8 mouse cellular contexts compared by ENCODE assay signal in genomic region chr17:47501946-47502706, GRCm38 (mm10). TPM values are rescaled to one million over a fixed set of nuclear protein-coding genes. Genes with fewer than 3 reads are reported as not detected.
DNase-seq lines count a peak whose midpoint lies in the region; ATAC-seq and TF ChIP-seq lines count a peak whose summit lies in the region.

TSS of gene Taf8 (minus strand) at chr17:47502292.

- no peaks in the 10 kb centered on the region for H3K27me3 ChIP-seq in megakaryocyte, embryonic 14.5 days (replicated peaks)

- H3K36me3 ChIP-seq in megakaryocyte, embryonic 14.5 days (replicated peaks; ENCODE audit: low read length): peaks cover 47% of the 10 kb centered on the region

- H3K4me3 ChIP-seq in cortical plate, adult 2 months (ENCODE audit: insufficient read depth, low read length): peak within 1 kb of the TSS; percentile 56
- H3K4me3 ChIP-seq in megakaryocyte, embryonic 14.5 days (replicated peaks): peak within 1 kb of the TSS; percentile 93

- H3K27ac ChIP-seq in cortical plate, adult 2 months (ENCODE audit: insufficient read depth, low read length): peak within 1 kb of the TSS; percentile 93

- peak; percentile 79 for ATAC-seq in activated CD4-positive, CD25-positive, alpha-beta regulatory T cell, adult 4 months

- peak; percentile 77 for TF ChIP-seq POLR2A in cortical plate, adult 2 months (IDR thresholded peaks at IDR 0.05; ENCODE audit: extremely low read depth, insufficient read depth, low read length)

- DNase-seq in gastrocnemius, adult 8-10 months (ENCODE audit: low spot score in 2 of 2): peak; percentile 86 to 91
- DNase-seq in hindlimb bud, embryonic 11.5 days (ENCODE audit: extremely low spot score, low read depth, low spot score): peak; percentile 77
- DNase-seq in left cerebral cortex, adult 8-10 months (ENCODE audit: low spot score in 2 of 2): peak; percentile 88 to 90
- peak; percentile 95 for DNase-seq in right cerebral cortex, postnatal 10 days (ENCODE audit: low spot score in 2 of 2)
- DNase-seq in urinary bladder, postnatal 25 days (ENCODE audit: low spot score): peak; percentile 88

- no peaks in the 10 kb centered on the region; the same call in 1 of the 2 replicates for H3K4me1 ChIP-seq in cortical plate, adult 2 months (ENCODE audit: control insufficient read depth, insufficient read depth, low read length)
- H3K4me1 ChIP-seq in megakaryocyte, embryonic 14.5 days: peaks cover 49% of the 10 kb centered on the region

- H3K9me3 ChIP-seq in megakaryocyte, embryonic 14.5 days: no peaks in the 10 kb centered on the region

- no peak for TF ChIP-seq CTCF in cortical plate, adult 2 months (IDR thresholded peaks at IDR 0.05; ENCODE audit: extremely low read depth, insufficient read depth, low read length)

RNA-seq across cellular contexts. Expression of gene Taf8, which starts in this region (rescaled TPM):
- polyA plus RNA-seq in activated CD4-positive, CD25-positive, alpha-beta regulatory T cell, adult 4 months (2017; shearing (Covaris generic)): 10 to 100 TPM; 51.5 to 61.3 TPM
- 25.9 and 28.0 TPM in 2 replicates for polyA plus RNA-seq in cortical plate, adult 2 months (2012; rRNA removed)
- total RNA-seq in gastrocnemius, adult 8-10 months (2022): 10 to 100 TPM; 10.0 to 12.6 (median 11.2) TPM
- 10 to 100 TPM; 17.6 to 22.3 (median 19.1) TPM for total RNA-seq in left cerebral cortex, adult 8-10 months (2022)
- polyA plus RNA-seq in megakaryocyte, embryonic 14.5 days (2012; ENCODE audit: insufficient read depth, low replicate concordance): 8.7 and 11.5 TPM in 2 replicates

Comparison
In these comparisons a context has a peak if more than half of its experiments do, and no peak if none do; other contexts are left out.
1. Peak in every context shown above with its lines: DNase-seq, ATAC-seq, H3K4me3 ChIP-seq and H3K27ac ChIP-seq.